Mouse (Mus musculus) monocyte, adult 5-6 weeks (primary cell): Measurements from ENCODE around the gene Mapre3. TPM values are rescaled to one million over a fixed set of nuclear protein-coding genes. Genes with fewer than 3 reads are reported as not detected.

ENCODE experiments used
- ATAC-seq: fragments of 153-309, 156-312 bp; replicated peaks from 2 replicates; pipeline ENCODE4 v1.8.0; 2017; ENCODE audit warnings: mild to moderate bottlenecking; ENCODE audit not compliant: low TSS enrichment, insufficient number of reproducible peaks, severe bottlenecking, poor library complexity, low FRiP score
- total RNA-seq: library from RNA; stranded (forward); fragments of 200-1000, 200-491, 200-594 nt; gene quantifications from 3 replicates; pipeline ENCODE4 v1.2.3, GENCODE M21; 2017

The Mapre3 gene
- total RNA-seq, 1 experiment from 2014 or later: not detected

DNA sequence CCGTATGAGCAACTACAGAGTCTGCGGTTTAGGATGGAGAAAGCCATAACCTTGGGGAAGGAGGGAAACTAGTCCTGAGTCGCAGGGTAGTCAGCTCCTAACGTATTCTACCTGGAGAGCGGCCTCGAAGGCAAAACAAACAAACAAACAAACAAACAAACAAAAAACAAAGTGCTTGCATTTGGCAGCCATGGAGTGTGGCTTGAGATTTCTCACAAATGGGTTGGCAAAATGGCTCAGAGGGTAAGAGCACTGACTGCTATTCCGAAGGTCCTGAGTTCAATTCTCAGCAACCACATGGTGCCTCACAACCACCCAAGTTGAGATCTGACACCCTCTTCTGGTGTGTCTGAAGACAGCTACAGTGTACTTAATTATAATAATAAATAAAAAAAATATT lies 95.4 kb downstream of the Mapre3 start:
- no peak for ATAC-seq

- no peak for ATAC-seq
These were observed 96.0 kb downstream of the Mapre3 start for GRCm38 (mm10) chr5:30910481-30910880.

DNA sequence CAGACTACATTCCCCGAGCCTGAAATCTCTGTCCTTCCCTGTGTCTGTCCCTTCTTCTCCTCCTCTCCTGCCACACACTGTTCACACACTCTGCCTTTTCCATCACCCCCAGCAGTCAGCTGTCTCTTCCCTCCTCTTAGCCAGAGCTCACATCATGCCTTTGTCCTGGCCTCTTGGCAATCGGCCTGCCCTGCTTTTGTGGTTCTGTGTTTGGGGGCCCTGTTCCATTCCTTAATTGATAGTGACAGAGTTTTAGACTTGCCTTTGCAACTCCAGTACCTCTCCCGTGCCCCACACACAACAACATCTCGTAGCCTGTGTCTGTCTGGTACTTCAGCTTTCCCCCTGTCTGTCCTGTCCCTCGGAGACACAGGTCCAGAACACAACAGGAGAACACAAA lies 97.7 kb downstream of the Mapre3 start:
- no peak for ATAC-seq

- no peak for ATAC-seq
These were observed 98.8 kb downstream of the Mapre3 start, which contains the start of gene Emilin1 for GRCm38 (mm10) chr5:30913060-30913841. TSS of gene Emilin1 (plus strand) at chr5:30913402.

GRCm38 (mm10) chr5:30914101-30914635 lies 99.7 kb downstream of the Mapre3 start:
- no peak for ATAC-seq

- no peak for ATAC-seq
These were observed 100.4 kb downstream of the Mapre3 start for GRCm38 (mm10) chr5:30914849-30915248.

DNA sequence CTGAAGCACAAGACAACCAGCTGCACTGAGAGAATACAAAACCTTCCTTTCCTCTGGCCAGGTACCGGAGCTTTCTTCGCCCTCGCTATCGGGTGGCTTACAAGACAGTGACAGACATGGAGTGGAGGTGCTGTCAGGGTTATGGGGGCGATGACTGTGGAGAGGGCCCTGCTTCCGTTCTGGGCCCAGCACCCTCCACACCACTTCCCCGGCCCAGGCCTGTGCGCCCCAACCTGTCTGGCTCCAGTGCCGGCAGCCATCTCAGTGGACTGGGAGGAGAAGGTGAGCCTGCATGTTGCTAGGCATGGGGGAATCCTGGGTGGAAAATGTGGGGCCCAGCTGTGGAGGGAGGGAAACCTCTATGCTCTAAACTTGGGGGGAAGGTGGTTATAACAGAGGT lies 101.0 kb downstream of the Mapre3 start:
- no peak for ATAC-seq

Other genes with a start within 250 kb of the Mapre3 start
- gene Kcnk3, start 226.5 kb upstream of the Mapre3 start, total RNA-seq: 0.10 TPM in 1 of 3 replicates, not detected in the others
- 22.1 to 43.5 TPM (median 25.4 TPM) in 3 replicates for gene Slc35f6, start 166.7 kb upstream of the Mapre3 start, total RNA-seq
- 19.9 to 42.7 TPM (median 24.6 TPM) in 3 replicates for gene Cenpa, start 147.9 kb upstream of the Mapre3 start, total RNA-seq
- gene Dpysl5, start 103.1 kb upstream of the Mapre3 start, total RNA-seq: 0.19 to 1.4 TPM (median 0.21 TPM) in 3 replicates
- 10.4 to 21.4 TPM (median 10.8 TPM) in 3 replicates for gene Tmem214, start 53.4 kb downstream of the Mapre3 start, total RNA-seq
- gene Agbl5, start 74.1 kb downstream of the Mapre3 start, total RNA-seq: 3.8 to 7.1 TPM (median 4.3 TPM) in 3 replicates
- 129 to 177 TPM (median 134 TPM) in 3 replicates for gene Ost4, start 93.1 kb downstream of the Mapre3 start, total RNA-seq
- 15.1 to 25.3 TPM (median 22.0 TPM) in 3 replicates for gene Emilin1, start 98.8 kb downstream of the Mapre3 start, total RNA-seq
- 26.4 to 32.2 TPM (median 29.8 TPM) in 3 replicates for gene Khk, start 106.8 kb downstream of the Mapre3 start, total RNA-seq
- gene Cgref1, start 130.9 kb downstream of the Mapre3 start, total RNA-seq: not detected in 3 replicates
- 117 to 146 TPM (median 144 TPM) in 3 replicates for gene Preb, start 145.7 kb downstream of the Mapre3 start, total RNA-seq
- 0.10 TPM in 1 of 3 replicates, not detected in the others for gene Tcf23, start 154.0 kb downstream of the Mapre3 start, total RNA-seq
- 44.7 to 61.4 TPM (median 49.9 TPM) in 3 replicates for gene Atraid, start 233.7 kb downstream of the Mapre3 start, total RNA-seq
- gene Slc5a6, start 234.3 kb downstream of the Mapre3 start, total RNA-seq: 0.38 to 3.7 TPM (median 3.0 TPM) in 3 replicates
- gene Cad, start 240.1 kb downstream of the Mapre3 start, total RNA-seq: 4.8 to 18.4 TPM (median 9.6 TPM) in 3 replicates